22 mouse cellular contexts compared by ENCODE assay signal in genomic region chr7:134128087-134128522, GRCm38 (mm10).
DNase-seq lines count a peak whose midpoint lies in the region; TF ChIP-seq lines count a peak whose summit lies in the region.
"Had no signal": no experiment of that assay in that cellular context is flagged by ENCODE, and none has a peak within 500 bp of the region (broad histone marks: within the 10 kb centered on the region; RNA-seq: fewer than 3 reads in every experiment).

No protein-coding gene starts in this region.

- intact Hi-C loops in left cerebral cortex, postnatal 4 days (cut with DNase I) = no loop called here
- intact Hi-C loops in left cerebral cortex, adult 2 months (cut with DNase I) = no loop called here

- TF ChIP-seq CTCF in left cerebral cortex, adult 2 months (IDR thresholded peaks at IDR 0.05) = no peak

- DNase-seq in adrenal gland, postnatal 14 days = peak; percentile 29
- no peak for DNase-seq in adrenal gland, adult 8-10 months
- peak; percentile 21 for DNase-seq in left cerebral cortex, postnatal 4 days
- no peak for DNase-seq in left cerebral cortex, adult 2 months (ENCODE audit: extremely low spot score in 1 of 2, low spot score in 2 of 2)
- DNase-seq in MN1 (ENCODE audit: low spot score) (peak; percentile 12), liver (no peak)
- DNase-seq in fat pad, adult 2 months (ENCODE audit: extremely low read depth, low read depth, low spot score) = peak; percentile 5
- no peak for DNase-seq in spleen, postnatal 36 days (ENCODE audit: low spot score in 2 of 2)
- DNase-seq: adrenal gland, postnatal 25 days; cerebellum, adult 9-10 months; forebrain, postnatal 0 days; gastrocnemius, postnatal 25 days; heart, postnatal 10 days; kidney, adult 11 months; kidney, postnatal 4 days had no signal

- no peak overlapping the region for H3K4me3 ChIP-seq in left cerebral cortex, adult 2 months
- H3K4me3 ChIP-seq: heart, embryonic 10.5 days; hindbrain, embryonic 12.5 days; kidney, embryonic 15.5 days; limb, embryonic 10.5 days; midbrain, embryonic 15.5 days; myocyte; neural tube, embryonic 13.5 days had no signal

- H3K27ac ChIP-seq in left cerebral cortex, adult 2 months = no peak overlapping the region
- H3K27ac ChIP-seq: heart, embryonic 10.5 days; hindbrain, embryonic 12.5 days; kidney, embryonic 15.5 days; limb, embryonic 10.5 days; midbrain, embryonic 15.5 days; neural tube, embryonic 13.5 days had no signal

Comparison
In these comparisons a context has a peak if more than half of its experiments do, and no peak if none do; other contexts are left out.
1. DNase-seq: peak in adrenal gland, postnatal 14 days (single experiment), left cerebral cortex, postnatal 4 days (single experiment), MN1 (single experiment) and fat pad, adult 2 months (single experiment); none in adrenal gland, adult 8-10 months (single experiment), left cerebral cortex, adult 2 months (0 of 2), spleen, postnatal 36 days (0 of 2) and liver (single experiment).